Mouse (Mus musculus) CD4-positive, CD25-positive, alpha-beta regulatory T cell, adult 2 months (primary cell): ENCODE measurements around the gene Crk.

ENCODE experiments used
- DNase-seq: peaks from one replicate; pipeline ENCODE4 v3.0.0-alpha.2; 2012; ENCODE audit warnings: low read depth, low spot score

The Crk gene

GRCm38 (mm10) chr11:75655621-75656545 lies 23.2 kb upstream of the Crk start:
- DNase-seq, result peak; percentile 76

- DNase-seq, result peak; percentile 49
Measured at GRCm38 (mm10) chr11:75656621-75657590, 22.2 kb upstream of the Crk start.

- DNase-seq, result no peak
Measured at GRCm38 (mm10) chr11:75657841-75658240, 21.2 kb upstream of the Crk start.

GRCm38 (mm10) chr11:75658311-75658710 lies 20.7 kb upstream of the Crk start:
- no peak for DNase-seq

GRCm38 (mm10) chr11:75658996-75659750 lies 19.9 kb upstream of the Crk start:
- DNase-seq, result no peak

- DNase-seq, result no peak
Measured at GRCm38 (mm10) chr11:75660081-75660590, 18.9 kb upstream of the Crk start.

GRCm38 (mm10) chr11:75660941-75661800 lies 17.9 kb upstream of the Crk start:
- no peak for DNase-seq

GRCm38 (mm10) chr11:75662131-75662530 lies 16.9 kb upstream of the Crk start:
- no peak for DNase-seq

- DNase-seq, result no peak
Measured at GRCm38 (mm10) chr11:75666296-75666695, 12.8 kb upstream of the Crk start.

GRCm38 (mm10) chr11:75668621-75669020 lies 10.4 kb upstream of the Crk start:
- no peak for DNase-seq

- DNase-seq, result no peak
Measured at GRCm38 (mm10) chr11:75669176-75669852, 9.7 kb upstream of the Crk start.

- DNase-seq, result no peak
Measured at GRCm38 (mm10) chr11:75669853-75670200, 9.2 kb upstream of the Crk start.

- DNase-seq, result no peak
Measured at GRCm38 (mm10) chr11:75671426-75672180, 7.5 kb upstream of the Crk start.

- no peak for DNase-seq
Measured at GRCm38 (mm10) chr11:75673411-75673810, 5.6 kb upstream of the Crk start.

- no peak for DNase-seq
Measured at GRCm38 (mm10) chr11:75674875-75675274, 4.2 kb upstream of the Crk start.

GRCm38 (mm10) chr11:75677881-75678746 lies 945 bp upstream of the Crk start:
- DNase-seq, result no peak

GRCm38 (mm10) chr11:75679439-75680171 lies 546 bp downstream of the Crk start:
- DNase-seq, result peak; percentile 72
